Mouse (Mus musculus): ENCODE results near the gene Klhl29.
A peak's percentile ranks its signal among the peaks of the same experiment; 100 is the strongest.

Gene Klhl29

GRCm38 (mm10) chr12:5187773-5188333, 187.6 kb downstream of the Klhl29 start:
- no peak for DNase-seq (ENCODE audit: low spot score)

DNA sequence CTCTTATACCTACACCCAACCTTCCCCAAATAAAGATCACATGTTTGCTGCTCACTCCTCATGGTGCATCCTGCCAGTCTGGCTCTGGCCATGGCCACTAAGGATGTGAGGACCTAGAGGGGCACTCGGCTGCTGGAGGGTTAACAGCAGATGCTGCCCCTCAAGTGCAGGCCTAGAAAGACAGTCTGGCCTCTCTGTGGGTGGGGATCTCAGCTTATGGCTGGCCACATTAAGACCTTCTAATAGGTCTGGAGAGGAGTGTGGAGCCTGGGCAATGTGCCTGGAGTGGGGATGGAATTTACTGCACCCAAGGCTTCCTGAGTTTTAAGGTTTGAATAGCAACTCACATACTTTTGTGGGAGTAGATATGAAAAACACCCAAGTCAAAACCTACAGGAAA, 188.8 kb downstream of the Klhl29 start:
- peak; percentile 51 for DNase-seq (ENCODE audit: low spot score)

GRCm38 (mm10) chr12:5185603-5186002, 189.9 kb downstream of the Klhl29 start:
- no peak for DNase-seq (ENCODE audit: low spot score)

DNA sequence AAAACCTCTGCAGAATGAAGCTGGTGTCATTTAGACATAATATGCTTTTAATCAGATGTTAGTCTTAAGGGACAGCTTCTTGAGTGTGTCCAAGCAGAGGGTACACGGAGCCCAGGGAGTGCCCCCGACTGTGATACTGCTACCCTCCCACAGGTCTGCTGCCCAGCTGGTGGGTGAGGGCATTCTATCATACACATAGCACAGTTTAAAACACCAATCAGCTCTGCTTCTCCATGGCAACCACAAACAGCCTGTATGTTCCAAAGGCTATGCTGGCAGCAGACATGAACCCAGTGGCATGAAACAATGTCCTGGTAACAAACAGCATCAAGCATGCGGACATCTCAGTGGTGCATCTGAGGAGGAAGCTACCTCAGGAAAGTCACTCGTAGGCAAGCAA, 192.9 kb downstream of the Klhl29 start:
- DNase-seq (ENCODE audit: low spot score) = no peak

GRCm38 (mm10) chr12:5182165-5182564, 193.3 kb downstream of the Klhl29 start:
- no peak for DNase-seq (ENCODE audit: low spot score)

GRCm38 (mm10) chr12:5176716-5177341, 198.7 kb downstream of the Klhl29 start:
- no peak for DNase-seq (ENCODE audit: low spot score)

- DNase-seq (ENCODE audit: low spot score) = peak; percentile 41
Observed at GRCm38 (mm10) chr12:5166141-5166540, 209.3 kb downstream of the Klhl29 start.

DNA sequence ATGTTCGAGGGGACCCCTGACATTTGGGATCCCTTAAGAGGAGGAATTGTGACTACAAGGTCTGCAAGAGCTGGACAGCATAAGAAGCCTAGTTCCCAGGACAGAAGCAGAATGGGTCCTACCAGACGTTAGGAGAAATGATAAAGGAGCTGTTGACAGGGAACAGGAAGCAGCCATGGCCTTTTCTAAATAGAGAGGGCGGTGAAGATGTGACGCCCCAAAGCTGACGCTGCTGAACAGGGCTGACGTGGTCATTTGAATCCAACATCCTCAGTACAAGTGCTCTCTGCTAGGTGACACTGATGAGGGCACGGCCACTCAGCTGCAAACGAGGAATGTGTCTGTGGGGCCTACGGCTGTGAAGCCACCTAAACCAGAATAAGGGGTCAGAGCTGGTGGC, 210.1 kb downstream of the Klhl29 start:
- no peak for DNase-seq (ENCODE audit: low spot score)

DNA sequence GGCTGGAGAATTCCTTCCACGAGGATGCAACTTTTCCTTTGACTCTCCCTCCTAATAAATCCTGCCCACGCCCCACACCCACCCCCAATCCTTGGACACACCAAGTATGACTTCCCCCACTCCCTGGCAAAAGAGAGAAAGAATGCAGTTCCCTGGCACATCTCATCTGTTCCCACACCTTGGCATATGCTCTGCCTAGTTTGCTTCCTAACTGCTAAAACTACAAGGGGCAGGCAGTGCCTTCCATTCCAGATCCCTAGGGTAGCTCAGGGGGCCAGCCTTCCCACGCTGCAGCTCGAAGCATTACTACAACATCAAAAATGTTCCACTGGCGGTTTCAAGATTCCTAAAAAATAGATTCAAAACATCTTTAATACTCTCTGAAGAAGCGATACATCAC, 212.8 kb downstream of the Klhl29 start:
- no peak for DNase-seq (ENCODE audit: low spot score)

DNA sequence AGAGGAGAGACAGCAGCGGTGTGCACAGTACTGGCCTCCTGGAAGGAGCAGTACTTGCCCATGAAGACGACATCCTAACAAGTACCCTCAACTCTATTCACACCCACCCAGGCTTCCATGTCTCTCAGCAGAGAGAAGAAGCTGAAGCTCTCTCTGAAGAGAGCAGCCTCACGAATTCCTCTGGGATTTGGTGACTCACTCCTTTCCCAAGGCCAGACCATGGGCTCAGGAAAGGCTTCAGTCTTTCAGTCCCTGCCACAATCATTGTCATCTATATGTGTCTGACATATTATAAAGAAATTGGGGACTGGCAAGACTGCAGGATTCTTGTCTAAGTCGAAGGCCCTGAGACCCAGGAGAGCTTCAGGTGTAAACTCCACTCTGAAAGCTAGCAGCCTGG, 213.9 kb downstream of the Klhl29 start:
- DNase-seq (ENCODE audit: low spot score) = no peak

GRCm38 (mm10) chr12:5157931-5158481, 217.5 kb downstream of the Klhl29 start:
- no peak for DNase-seq (ENCODE audit: low spot score)

DNA sequence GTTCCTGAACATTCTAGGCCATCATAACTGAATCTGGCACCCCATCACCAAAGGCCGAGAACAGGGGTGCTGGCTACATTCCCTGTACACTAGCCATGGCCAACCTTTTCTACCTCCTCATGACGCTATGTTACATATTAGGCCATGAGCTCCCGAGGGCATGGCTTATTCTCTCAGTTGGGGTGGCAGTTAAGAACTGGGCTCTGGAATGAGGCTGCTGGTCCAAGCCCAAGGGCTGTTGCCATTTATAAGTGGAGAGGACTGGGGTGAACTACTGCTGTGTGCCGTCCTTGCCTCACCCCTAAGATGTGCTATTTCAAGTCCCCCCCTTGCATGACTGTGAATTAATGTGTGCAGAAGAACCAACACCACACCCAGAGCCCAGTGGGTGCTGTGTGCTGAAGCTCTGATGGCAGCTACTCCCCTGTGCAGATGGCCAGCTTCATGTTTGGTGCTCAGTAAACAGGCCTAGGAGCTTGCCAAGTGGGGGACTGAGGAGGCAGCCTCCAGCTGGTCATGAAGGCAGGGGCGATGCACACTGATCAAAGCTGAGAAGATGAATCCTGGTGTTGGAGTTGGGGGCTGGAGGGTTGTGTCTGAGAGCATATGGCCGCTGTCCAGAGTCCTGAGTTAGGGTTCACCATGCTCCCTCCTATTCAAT, 218.3 kb downstream of the Klhl29 start:
- DNase-seq (ENCODE audit: low spot score) = no peak

GRCm38 (mm10) chr12:5155177-5155576, 220.3 kb downstream of the Klhl29 start:
- no peak for DNase-seq (ENCODE audit: low spot score)

DNA sequence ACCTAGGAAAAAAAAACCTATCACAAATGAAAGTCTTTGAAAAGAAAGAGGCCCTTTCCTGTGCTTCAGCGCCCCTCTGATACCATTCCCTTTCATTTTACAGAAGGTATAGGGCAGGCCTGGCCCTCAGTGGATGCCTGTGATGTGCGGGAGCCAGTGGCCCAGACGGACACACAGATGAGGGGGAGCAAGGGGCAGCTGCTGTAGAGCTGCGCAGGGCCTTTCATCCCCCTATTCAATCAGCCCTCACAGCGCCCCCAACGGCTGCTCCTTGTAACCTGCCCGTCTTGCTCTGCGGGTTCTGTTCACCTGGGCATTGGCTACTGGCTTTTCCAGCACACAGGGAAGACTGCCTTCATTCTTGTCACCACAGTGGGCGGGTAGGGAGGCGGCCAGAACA, 223.6 kb downstream of the Klhl29 start:
- DNase-seq (ENCODE audit: low spot score) = peak; percentile 40

GRCm38 (mm10) chr12:5147346-5148035, 228.0 kb downstream of the Klhl29 start:
- DNase-seq (ENCODE audit: low spot score) = no peak

DNA sequence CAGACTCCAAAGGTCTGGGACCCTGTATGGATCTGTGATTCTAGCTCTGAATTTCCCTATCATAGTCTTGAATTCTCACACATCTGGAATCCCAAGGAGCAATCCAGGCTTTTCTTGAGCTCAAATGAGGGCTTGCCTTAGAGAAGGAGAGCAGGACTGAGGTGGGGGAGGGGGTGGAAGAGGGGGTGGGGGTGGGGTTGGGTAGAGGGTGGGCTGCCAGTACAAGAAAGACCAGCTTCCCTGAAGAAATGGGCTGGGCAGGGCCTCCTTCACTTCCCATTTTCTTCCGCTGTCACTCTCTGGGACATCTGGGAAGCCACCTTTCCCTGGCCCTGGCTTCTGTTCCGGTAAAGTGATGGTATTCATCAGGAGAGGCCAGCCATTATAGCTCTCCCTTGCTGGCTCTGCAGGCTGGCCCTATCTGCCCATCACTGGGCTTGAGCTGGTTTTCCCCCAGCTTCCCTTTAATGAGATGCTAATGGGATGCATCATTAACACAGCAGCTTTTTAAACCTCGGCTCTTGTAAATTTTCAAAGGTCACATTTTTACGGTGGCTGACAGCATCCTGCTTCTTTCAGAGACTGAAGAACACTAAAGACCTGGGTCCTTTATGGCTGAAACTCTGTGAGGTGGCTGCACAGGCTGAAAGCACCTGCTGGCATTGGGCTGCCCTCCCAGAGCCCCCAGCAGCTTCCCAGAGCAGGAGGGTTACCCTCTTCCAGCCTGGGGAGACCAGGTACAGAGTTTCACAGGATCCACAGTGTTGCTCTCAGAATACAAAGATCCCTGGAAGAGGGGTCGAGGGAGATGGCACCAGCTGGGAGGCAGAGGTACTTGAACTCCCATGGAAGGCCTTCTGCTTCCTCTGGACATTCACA, 231.3 kb downstream of the Klhl29 start:
- DNase-seq (ENCODE audit: low spot score) = no peak

GRCm38 (mm10) chr12:5143224-5143623, 232.3 kb downstream of the Klhl29 start:
- no peak for DNase-seq (ENCODE audit: low spot score)

GRCm38 (mm10) chr12:5142776-5143175, 232.7 kb downstream of the Klhl29 start:
- peak; percentile 96 for DNase-seq (ENCODE audit: low spot score)

GRCm38 (mm10) chr12:5141040-5141439, 234.4 kb downstream of the Klhl29 start:
- DNase-seq (ENCODE audit: low spot score) = peak; percentile 26

- DNase-seq (ENCODE audit: low spot score) = no peak
Observed at GRCm38 (mm10) chr12:5139302-5139701, 236.2 kb downstream of the Klhl29 start.

GRCm38 (mm10) chr12:5136300-5136699, 239.2 kb downstream of the Klhl29 start:
- DNase-seq (ENCODE audit: low spot score) = peak; percentile 89

- DNase-seq (ENCODE audit: low spot score) = no peak
Observed at GRCm38 (mm10) chr12:5129190-5129589, 246.3 kb downstream of the Klhl29 start.

Data from retina, embryonic 14.5 days (tissue).